Mouse (Mus musculus) kidney, embryonic 14.5 days (tissue): ENCODE data around the gene Fam122a. TPM values are rescaled to one million over a fixed set of nuclear protein-coding genes. Genes with fewer than 3 reads are reported as not detected.

Experiments
- ATAC-seq: fragments of 200-750 bp; cut with Nextera tagmentation; 2 replicates; pipeline ENCODE4 v1.8.0; 2017; ENCODE audit warnings: moderate number of reproducible peaks, mild to moderate bottlenecking, moderate TSS enrichment, moderate library complexity; ENCODE audit not compliant: low FRiP score, low TSS enrichment
- H3K27ac ChIP-seq: fragments of 300-500 bp; sonication (generic); 2 replicates; pipeline ENCODE4 v1.5.1; 2014; ENCODE audit warnings: low read depth, mild to moderate bottlenecking, low read length, moderate library complexity, mixed read lengths
- H3K27me3 ChIP-seq: fragments of 300-500 bp; sonication (generic); 2 replicates; pipeline ENCODE4 v1.6.1; 2014; ENCODE audit warnings: mild to moderate bottlenecking, low read length; ENCODE audit not compliant: control insufficient read depth, insufficient read depth
- H3K36me3 ChIP-seq: fragments of 300-500 bp; sonication (generic); 2 replicates; pipeline ENCODE4 v1.6.1; 2014; ENCODE audit warnings: low read length, mixed read lengths; ENCODE audit not compliant: control insufficient read depth, insufficient read depth
- H3K4me1 ChIP-seq: fragments of 300-500 bp; sonication (generic); 2 replicates; pipeline ENCODE4 v1.6.1; 2014; ENCODE audit warnings: low read length, mixed read lengths; ENCODE audit not compliant: control insufficient read depth, insufficient read depth
- H3K4me2 ChIP-seq: fragments of 300-500 bp; sonication (generic); replicated peaks from 2 replicates; pipeline ENCODE4 v1.6.1; 2014; ENCODE audit warnings: low read depth, mild to moderate bottlenecking, low read length
- H3K4me3 ChIP-seq: fragments of 300-500 bp; sonication (generic); 2 replicates; pipeline ENCODE4 v1.5.1; 2014; ENCODE audit warnings: mild to moderate bottlenecking, low read length
- H3K9ac ChIP-seq: fragments of 300-500 bp; sonication (generic); 2 replicates; pipeline ENCODE4 v1.6.1; 2014; ENCODE audit warnings: low read depth, mild to moderate bottlenecking, low read length, moderate library complexity
- H3K9me3 ChIP-seq: fragments of 300-500 bp; sonication (generic); 2 replicates; pipeline ENCODE4 v1.6.1; 2016; ENCODE audit warnings: low read length; ENCODE audit not compliant: control insufficient read depth
- WGBS: fragments of 180-500 bp; shearing (Covaris S2); extraction: QIAGEN DNeasy Blood & Tissue Kit; methylation state at CpG from one replicate; pipeline ENCODE4 v1.1.7; 2014; 5-methylcytosine and 5-hydroxymethylcytosine counted together
- polyA plus RNA-seq: library from polyadenylated mRNA; unstranded; fragments of >200 nt; fragmentation: Nextera tagmentation; extraction: Ambion mirVana; gene quantifications from 2 replicates; pipeline ENCODE4 v1.2.1, GENCODE M21; 2014

Fam122a gene
- polyA plus RNA-seq, 1 experiment from 2014 or later = 54.6 TPM

- H3K27ac ChIP-seq = no peak overlapping the region
- no peaks in the 10 kb centered on the region for H3K27me3 ChIP-seq
- no peak for ATAC-seq
- H3K4me1 ChIP-seq = no peaks in the 10 kb centered on the region
- no peaks in the 10 kb centered on the region for H3K9me3 ChIP-seq
- H3K9ac ChIP-seq = no peak overlapping the region
- no peaks in the 10 kb centered on the region for H3K36me3 ChIP-seq
- H3K4me3 ChIP-seq = no peak overlapping the region
- no peak overlapping the region for H3K4me2 ChIP-seq
- WGBS = 68% methylated on average over 4 of the region's 4 CpGs
These were observed 49.9 kb downstream of the Fam122a start for GRCm38 (mm10) chr19:24427258-24427657.

GRCm38 (mm10) chr19:24426759-24427181, 50.4 kb downstream of the Fam122a start:
- Histone ChIP-seq H3K4me2 (no peak overlapping the region), H3K27me3 (no peaks in the 10 kb centered on the region), H3K36me3 (no peaks in the 10 kb centered on the region), H3K9me3 (no peaks in the 10 kb centered on the region), H3K9ac (no peak overlapping the region), H3K27ac (no peak overlapping the region), H3K4me3 (no peak overlapping the region), H3K4me1 (no peaks in the 10 kb centered on the region)
- 77% methylated on average over 7 of the region's 7 CpGs for WGBS
- no peak for ATAC-seq

Other genes starting within 250 kb of the Fam122a start
- gene Fxn, start 196.8 kb downstream of the Fam122a start, polyA plus RNA-seq = 57.8 and 62.0 TPM in 2 replicates
- gene Pip5k1b, start 78.5 kb upstream of the Fam122a start, polyA plus RNA-seq = 3.1 and 3.3 TPM in 2 replicates
- gene Tmem252, start 196.7 kb upstream of the Fam122a start, polyA plus RNA-seq = 2.8 and 3.3 TPM in 2 replicates